Mouse (Mus musculus) kidney, embryonic 14.5 days (tissue): ENCODE data around the gene Gpbar1. TPM values are rescaled to one million over a fixed set of nuclear protein-coding genes. Genes with fewer than 3 reads are reported as not detected.

Experiments
- ATAC-seq: fragments of 200-750 bp; cut with Nextera tagmentation; 2 replicates; pipeline ENCODE4 v1.8.0; 2017; ENCODE audit warnings: moderate number of reproducible peaks, mild to moderate bottlenecking, moderate TSS enrichment, moderate library complexity; ENCODE audit not compliant: low FRiP score, low TSS enrichment
- H3K27ac ChIP-seq: fragments of 300-500 bp; sonication (generic); 2 replicates; pipeline ENCODE4 v1.5.1; 2014; ENCODE audit warnings: low read depth, mild to moderate bottlenecking, low read length, moderate library complexity, mixed read lengths
- H3K27me3 ChIP-seq: fragments of 300-500 bp; sonication (generic); 2 replicates; pipeline ENCODE4 v1.6.1; 2014; ENCODE audit warnings: mild to moderate bottlenecking, low read length; ENCODE audit not compliant: control insufficient read depth, insufficient read depth
- H3K36me3 ChIP-seq: fragments of 300-500 bp; sonication (generic); 2 replicates; pipeline ENCODE4 v1.6.1; 2014; ENCODE audit warnings: low read length, mixed read lengths; ENCODE audit not compliant: control insufficient read depth, insufficient read depth
- H3K4me1 ChIP-seq: fragments of 300-500 bp; sonication (generic); 2 replicates; pipeline ENCODE4 v1.6.1; 2014; ENCODE audit warnings: low read length, mixed read lengths; ENCODE audit not compliant: control insufficient read depth, insufficient read depth
- H3K4me2 ChIP-seq: fragments of 300-500 bp; sonication (generic); replicated peaks from 2 replicates; pipeline ENCODE4 v1.6.1; 2014; ENCODE audit warnings: low read depth, mild to moderate bottlenecking, low read length
- H3K4me3 ChIP-seq: fragments of 300-500 bp; sonication (generic); 2 replicates; pipeline ENCODE4 v1.5.1; 2014; ENCODE audit warnings: mild to moderate bottlenecking, low read length
- H3K9ac ChIP-seq: fragments of 300-500 bp; sonication (generic); 2 replicates; pipeline ENCODE4 v1.6.1; 2014; ENCODE audit warnings: low read depth, mild to moderate bottlenecking, low read length, moderate library complexity
- H3K9me3 ChIP-seq: fragments of 300-500 bp; sonication (generic); 2 replicates; pipeline ENCODE4 v1.6.1; 2016; ENCODE audit warnings: low read length; ENCODE audit not compliant: control insufficient read depth
- WGBS: fragments of 180-500 bp; shearing (Covaris S2); extraction: QIAGEN DNeasy Blood & Tissue Kit; methylation state at CpG from one replicate; pipeline ENCODE4 v1.1.7; 2014; 5-methylcytosine and 5-hydroxymethylcytosine counted together
- polyA plus RNA-seq: library from polyadenylated mRNA; unstranded; fragments of >200 nt; fragmentation: Nextera tagmentation; extraction: Ambion mirVana; gene quantifications from 2 replicates; pipeline ENCODE4 v1.2.1, GENCODE M21; 2014

Gpbar1 gene
- polyA plus RNA-seq, 1 experiment from 2014 or later = 3.2 TPM

DNA sequence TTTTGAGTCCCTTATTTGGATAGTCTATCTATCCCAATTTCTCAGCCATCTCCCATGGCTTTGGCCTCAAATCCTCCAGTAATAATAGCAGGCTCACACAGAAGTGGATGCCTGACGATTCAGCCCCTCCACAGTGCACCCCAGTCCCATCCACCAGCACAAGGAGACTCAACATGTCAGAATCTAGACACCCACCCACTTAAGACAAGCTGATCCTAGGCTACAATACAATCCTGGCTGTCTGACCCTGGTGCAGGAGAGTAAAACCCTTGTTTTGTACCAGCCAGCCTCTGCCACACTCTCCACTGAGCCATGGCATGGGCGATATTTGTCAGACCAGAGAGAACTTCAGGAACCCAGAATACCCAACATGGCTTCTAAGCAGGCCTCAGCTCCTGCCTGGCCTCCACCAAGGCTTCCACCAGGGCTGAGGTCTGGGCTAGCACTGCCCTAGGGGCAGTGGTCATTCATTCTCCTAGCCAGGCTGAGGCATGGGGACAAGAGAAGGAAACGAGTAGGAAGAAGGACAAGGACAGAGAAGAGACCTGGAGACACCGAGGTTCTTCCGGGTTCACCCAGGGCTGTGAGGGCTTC is 19.9 kb downstream of the Gpbar1 start:
- H3K4me1 ChIP-seq = peaks cover 43% of the 10 kb centered on the region

GRCm38 (mm10) chr1:74298996-74299395 is 20.6 kb downstream of the Gpbar1 start:
- no peak overlapping the region for H3K27ac ChIP-seq
- H3K9ac ChIP-seq = no peak overlapping the region
- no peak overlapping the region for H3K4me3 ChIP-seq
- 0 out of 2 replicates have a peak, but pooled peaks cover 4% of the 10 kb centered on the region for H3K36me3 ChIP-seq
- no peaks in the 10 kb centered on the region for H3K9me3 ChIP-seq
- no peaks in the 10 kb centered on the region for H3K27me3 ChIP-seq
- H3K4me2 ChIP-seq = no peak overlapping the region
- H3K4me1 ChIP-seq = peaks cover 43% of the 10 kb centered on the region
- 80% methylated on average over 5 of the region's 5 CpGs for whole genome bisulfite sequencing
- ATAC-seq = no peak

More for the DNA sequence above, 19.9 kb downstream of the Gpbar1 start:
- H3K9me3 ChIP-seq = no peaks in the 10 kb centered on the region
- 86% methylated on average over 5 of the region's 5 CpGs for WGBS
- no peaks in the 10 kb centered on the region for H3K27me3 ChIP-seq
- no peak overlapping the region; the same call in 1 of the 2 replicates for H3K9ac ChIP-seq
- H3K4me3 ChIP-seq = no peak overlapping the region
- 0 out of 2 replicates have a peak, but pooled peaks cover 6% of the 10 kb centered on the region for H3K36me3 ChIP-seq
- no peak for ATAC-seq
- no peak overlapping the region for H3K4me2 ChIP-seq
- no peak overlapping the region; the same call in 1 of the 2 replicates for H3K27ac ChIP-seq

DNA sequence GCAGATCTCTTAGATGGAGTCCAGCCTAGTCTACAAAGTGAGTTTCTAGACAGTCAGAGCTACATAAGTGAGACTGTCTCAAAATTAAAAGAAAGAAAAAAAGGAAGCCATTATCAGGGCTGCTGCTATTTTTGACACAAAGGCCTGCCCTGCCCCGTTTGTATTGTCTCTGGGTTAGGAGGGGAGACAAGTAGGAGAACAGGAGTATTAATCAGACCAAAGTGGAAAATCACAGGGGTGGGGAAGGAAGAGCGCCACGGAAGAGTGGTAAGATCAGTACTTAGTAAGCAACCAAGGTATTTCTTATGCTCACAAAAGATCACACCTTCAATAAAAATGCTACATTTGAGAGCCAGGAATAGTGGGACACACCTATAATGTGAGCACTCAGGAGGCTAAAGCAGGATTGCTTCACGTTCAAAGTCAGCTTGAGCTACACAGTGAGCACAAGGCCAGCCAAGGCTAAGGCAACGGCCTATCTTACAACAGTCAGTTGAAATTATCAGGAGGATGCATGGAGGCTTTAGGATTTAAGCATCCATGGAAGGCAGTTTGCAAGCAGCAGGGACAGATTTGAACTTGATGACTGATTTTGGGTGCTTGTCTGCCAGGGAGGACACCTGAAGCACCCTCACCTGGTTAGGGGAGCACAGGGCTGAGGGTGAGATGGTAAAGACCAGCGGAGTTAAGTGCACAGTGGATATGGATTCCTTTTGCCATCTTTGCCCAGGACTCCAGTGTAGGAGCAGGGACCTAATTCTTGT is 22.2 kb downstream of the Gpbar1 start:
- Histone ChIP-seq H3K4me3 (no peak overlapping the region), H3K36me3 (no peaks in the 10 kb centered on the region), H3K9me3 (no peaks in the 10 kb centered on the region), H3K4me1 (peaks cover 34% of the 10 kb centered on the region), H3K9ac (no peak overlapping the region), H3K4me2 (no peak overlapping the region), H3K27ac (no peak overlapping the region), H3K27me3 (no peaks in the 10 kb centered on the region)
- 87% methylated on average over 6 of the region's 6 CpGs for WGBS
- no peak for ATAC-seq

- Histone ChIP-seq H3K4me3 (no peak overlapping the region), H3K4me2 (no peak overlapping the region; the same call in 1 of the 2 replicates), H3K27me3 (no peaks in the 10 kb centered on the region), H3K9me3 (no peaks in the 10 kb centered on the region), H3K9ac (no peak overlapping the region), H3K4me1 (peaks cover 17% of the 10 kb centered on the region), H3K36me3 (no peaks in the 10 kb centered on the region), H3K27ac (no peak overlapping the region)
- no peak for ATAC-seq
- WGBS = 72% methylated on average over 7 of the region's 7 CpGs
Observed at GRCm38 (mm10) chr1:74302229-74302628, 23.9 kb downstream of the Gpbar1 start.

DNA sequence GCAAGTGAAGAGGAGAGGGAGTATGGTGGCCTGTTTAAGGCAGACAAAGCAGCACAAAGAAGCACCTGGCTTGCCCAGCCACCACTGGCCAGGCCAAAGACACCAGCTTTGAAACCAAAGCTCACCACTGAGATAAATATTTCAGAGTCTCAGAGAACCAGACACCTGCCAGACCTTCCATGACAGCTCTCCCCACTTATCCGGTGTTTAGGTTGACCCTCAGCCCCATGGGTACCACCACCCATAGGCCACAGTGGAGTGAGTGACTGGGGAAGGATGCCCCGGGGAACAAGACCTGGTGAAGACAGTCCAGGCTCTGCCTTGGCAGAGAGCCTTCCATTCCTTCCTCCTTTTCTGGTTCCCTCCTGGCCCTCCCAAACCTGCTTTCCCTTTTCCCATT is 24.5 kb downstream of the Gpbar1 start:
- no peak for ATAC-seq
- no peaks in the 10 kb centered on the region for H3K27me3 ChIP-seq
- no peaks in the 10 kb centered on the region for H3K9me3 ChIP-seq
- H3K36me3 ChIP-seq = no peaks in the 10 kb centered on the region
- H3K4me2 ChIP-seq = peak overlapping the region; percentile 81; the same call in 1 of the 2 replicates
- H3K9ac ChIP-seq = peak overlapping the region; percentile 79; the same call in 1 of the 2 replicates
- H3K4me3 ChIP-seq = peak overlapping the region; percentile 70; the same call in 1 of the 2 replicates
- peaks cover 13% of the 10 kb centered on the region for H3K4me1 ChIP-seq
- WGBS = 59% methylated on average over 2 of the region's 2 CpGs
- H3K27ac ChIP-seq = no peak overlapping the region

GRCm38 (mm10) chr1:74303509-74304338 is 25.4 kb downstream of the Gpbar1 start:
- Histone ChIP-seq H3K27me3 (no peaks in the 10 kb centered on the region), H3K4me1 (peaks cover 10% of the 10 kb centered on the region), H3K27ac (peak overlapping the region; percentile 86), H3K4me2 (peak overlapping the region; percentile 81), H3K4me3 (peak overlapping the region; percentile 70), H3K9me3 (no peaks in the 10 kb centered on the region), H3K9ac (peak overlapping the region; percentile 79), H3K36me3 (no peaks in the 10 kb centered on the region)
- ATAC-seq = peak; percentile 94
- under 1% methylated on average over 56 of the region's 56 CpGs for WGBS

GRCm38 (mm10) chr1:74304339-74304790 is 26.0 kb downstream of the Gpbar1 start:
- H3K9ac ChIP-seq = peak overlapping the region; percentile 79
- H3K9me3 ChIP-seq = no peaks in the 10 kb centered on the region
- peak overlapping the region; percentile 81 for H3K4me2 ChIP-seq
- no peaks in the 10 kb centered on the region for H3K27me3 ChIP-seq
- peak overlapping the region; percentile 70 for H3K4me3 ChIP-seq
- WGBS = 3% methylated on average over 12 of the region's 12 CpGs
- H3K4me1 ChIP-seq = peaks cover 7% of the 10 kb centered on the region
- peak overlapping the region; percentile 86 for H3K27ac ChIP-seq
- ATAC-seq = no peak
- no peaks in the 10 kb centered on the region for H3K36me3 ChIP-seq

DNA sequence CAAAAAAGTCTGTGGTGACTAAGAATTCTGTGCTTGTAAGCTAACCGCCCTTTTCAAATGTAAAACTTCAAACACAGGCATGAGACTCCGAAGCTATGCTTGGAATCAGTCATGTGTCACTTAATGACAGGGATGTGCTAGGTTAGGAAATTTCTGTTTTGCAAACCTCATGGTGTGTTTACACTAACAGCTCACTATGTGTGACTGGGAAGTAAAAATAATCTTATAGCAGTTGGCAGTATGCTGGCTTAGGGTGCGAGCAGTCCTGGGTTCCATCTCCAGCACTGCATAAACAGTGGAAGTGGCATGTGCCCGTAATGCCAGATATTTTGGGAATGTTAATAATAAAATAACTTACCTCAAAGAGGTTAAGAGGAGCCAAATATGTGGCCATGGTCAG is 26.6 kb downstream of the Gpbar1 start:
- Histone ChIP-seq H3K27me3 (no peaks in the 10 kb centered on the region), H3K4me1 (peaks cover 6% of the 10 kb centered on the region), H3K27ac (no peak overlapping the region), H3K4me2 (no peak overlapping the region), H3K4me3 (no peak overlapping the region), H3K9me3 (no peaks in the 10 kb centered on the region), H3K9ac (no peak overlapping the region), H3K36me3 (no peaks in the 10 kb centered on the region)
- no peak for ATAC-seq
- 68% methylated on average over 4 of the region's 4 CpGs for WGBS
